Mouse (Mus musculus) T-helper 2 cell (primary cell): ENCODE results near the gene Mrpl11.
"Not testable (repeated sequence)": the region's sequence is repeated elsewhere in the genome, so short reads cannot be mapped to it uniquely, and the experiment has no call there.

Source experiments
- in situ Hi-C: fragments of 300-600 bp; cut with MboI, MseI; formaldehyde crosslinking; loops from one replicate; pipeline ENCODE4 v1.15.1; 2025; ENCODE audit warnings: high pct_unique_total_duplicates

Gene Mrpl11

GRCm38 (mm10) chr19:4992371-4992770 lies 30.4 kb downstream of the Mrpl11 start:
- in situ Hi-C loops = no loop called here

- in situ Hi-C loops = no loop called here
Measured at GRCm38 (mm10) chr19:4992904-4993303, 31.0 kb downstream of the Mrpl11 start.

DNA sequence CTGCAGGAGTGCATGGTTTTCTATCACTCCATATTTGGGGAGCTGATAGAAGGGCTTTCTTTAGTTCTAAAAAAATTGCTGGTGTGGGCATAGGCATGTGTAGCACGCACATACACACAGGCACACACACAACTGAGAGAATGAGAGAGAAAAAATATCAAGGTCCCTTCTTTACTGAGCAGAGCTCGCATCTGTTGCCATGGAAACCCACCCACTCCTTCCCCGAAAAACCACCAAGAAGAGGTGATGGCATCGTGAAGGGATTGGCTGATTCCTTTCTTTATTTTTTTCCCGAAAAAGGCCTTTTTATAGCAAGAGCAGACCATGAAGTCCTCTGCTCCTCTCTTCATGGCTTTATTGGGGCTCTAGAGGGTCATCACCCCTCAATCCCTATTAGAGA lies 32.1 kb downstream of the Mrpl11 start:
- in situ Hi-C loops = no loop called here

DNA sequence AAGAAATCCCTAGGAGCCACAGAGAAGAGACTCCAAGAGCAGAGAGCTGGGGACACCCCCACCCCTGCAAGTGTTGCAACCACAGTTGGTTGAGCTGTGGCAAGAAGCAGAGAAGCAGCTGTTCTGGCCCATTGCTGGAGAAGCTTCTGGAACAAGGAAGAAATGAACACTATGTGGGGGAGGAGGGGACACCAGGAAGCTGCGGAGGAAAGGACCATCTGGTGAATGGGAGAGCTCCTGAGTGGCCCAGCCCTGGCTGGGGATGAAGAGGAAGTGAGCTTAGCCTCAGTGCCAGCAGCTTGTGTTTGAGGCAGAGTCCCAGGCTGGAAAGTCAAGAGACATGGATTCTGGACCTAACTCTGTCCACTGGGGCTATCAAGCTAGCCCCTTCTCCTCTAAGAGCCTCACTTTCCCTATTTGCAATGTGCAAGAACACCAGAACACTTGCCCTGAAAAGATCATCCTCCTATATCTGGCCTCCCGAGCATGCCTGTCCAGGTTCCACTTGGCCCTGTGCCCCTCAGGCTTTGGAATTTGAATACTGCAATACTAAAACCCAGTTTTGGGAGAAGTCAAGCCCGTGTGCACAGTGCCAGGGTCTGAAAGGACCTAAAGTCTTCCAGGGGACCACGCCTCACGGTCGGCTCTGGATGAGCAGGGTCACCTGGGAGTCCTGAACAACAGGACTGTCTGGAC lies 37.6 kb downstream of the Mrpl11 start:
- in situ Hi-C loops = no loop called here

- in situ Hi-C loops = no loop called here
Measured at GRCm38 (mm10) chr19:5001666-5002406, 39.9 kb downstream of the Mrpl11 start.

GRCm38 (mm10) chr19:5003644-5004043 lies 41.7 kb downstream of the Mrpl11 start:
- in situ Hi-C loops = not testable (repeated sequence)

DNA sequence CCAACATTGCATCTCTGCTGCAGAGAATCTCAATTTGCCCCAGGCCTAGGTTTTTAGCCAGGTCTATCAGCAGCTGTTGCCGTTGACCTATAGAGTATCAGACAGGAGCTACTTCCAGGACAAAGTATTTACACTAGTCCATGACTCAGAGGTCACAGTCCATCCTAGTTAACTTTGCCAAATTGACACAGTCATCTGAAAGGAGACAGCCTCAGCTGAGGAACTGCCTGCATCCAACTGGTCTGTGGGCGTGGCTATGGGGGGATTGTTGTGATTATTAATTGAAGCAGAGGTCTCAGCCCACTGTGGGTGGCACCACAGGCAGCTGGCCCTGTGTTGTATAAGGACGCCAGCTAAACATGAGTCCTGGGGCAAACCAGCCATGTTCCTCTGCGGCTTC lies 43.0 kb downstream of the Mrpl11 start:
- in situ Hi-C loops = no loop called here

DNA sequence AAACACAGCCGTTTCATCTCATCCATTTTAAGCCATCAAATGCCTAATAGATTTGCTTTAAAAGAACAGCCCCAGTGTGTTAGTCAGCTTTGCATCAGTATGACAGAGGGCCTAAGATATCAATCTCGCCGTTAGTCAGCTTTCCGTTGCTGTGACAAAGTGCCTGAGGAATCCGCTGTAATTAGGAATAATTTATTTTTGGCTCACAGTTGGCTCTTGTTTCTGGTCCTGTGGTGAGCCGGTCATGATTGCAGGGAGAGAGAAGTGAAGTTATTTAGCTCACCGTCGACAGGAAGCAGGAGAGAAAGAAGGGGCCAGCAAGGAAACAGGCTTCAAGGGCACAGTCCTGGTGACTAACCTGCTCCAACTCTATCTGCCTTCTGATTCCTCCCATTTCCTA lies 51.2 kb downstream of the Mrpl11 start:
- in situ Hi-C loops = no loop called here

DNA sequence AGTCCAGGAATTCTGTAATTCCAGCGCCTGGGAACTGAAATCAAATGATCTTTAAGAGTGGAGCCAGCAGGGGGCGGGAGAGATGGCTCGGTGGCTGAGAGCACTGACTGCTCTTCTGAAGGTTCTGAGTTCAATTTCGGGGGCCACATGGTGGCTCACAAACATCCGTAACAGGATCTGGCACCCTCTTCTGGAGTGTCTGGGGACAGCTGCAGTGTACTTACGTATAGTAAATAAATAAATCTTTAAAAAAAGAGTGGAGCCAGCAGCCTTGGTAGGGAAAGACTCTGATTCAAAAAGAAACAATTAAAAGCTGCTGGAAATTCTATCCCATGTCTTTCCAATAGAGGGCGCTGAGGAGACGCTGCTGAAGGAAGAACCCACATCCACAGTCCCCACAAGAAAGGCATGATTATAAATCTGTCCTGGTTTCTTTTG lies 53.0 kb downstream of the Mrpl11 start:
- in situ Hi-C loops = no loop called here

DNA sequence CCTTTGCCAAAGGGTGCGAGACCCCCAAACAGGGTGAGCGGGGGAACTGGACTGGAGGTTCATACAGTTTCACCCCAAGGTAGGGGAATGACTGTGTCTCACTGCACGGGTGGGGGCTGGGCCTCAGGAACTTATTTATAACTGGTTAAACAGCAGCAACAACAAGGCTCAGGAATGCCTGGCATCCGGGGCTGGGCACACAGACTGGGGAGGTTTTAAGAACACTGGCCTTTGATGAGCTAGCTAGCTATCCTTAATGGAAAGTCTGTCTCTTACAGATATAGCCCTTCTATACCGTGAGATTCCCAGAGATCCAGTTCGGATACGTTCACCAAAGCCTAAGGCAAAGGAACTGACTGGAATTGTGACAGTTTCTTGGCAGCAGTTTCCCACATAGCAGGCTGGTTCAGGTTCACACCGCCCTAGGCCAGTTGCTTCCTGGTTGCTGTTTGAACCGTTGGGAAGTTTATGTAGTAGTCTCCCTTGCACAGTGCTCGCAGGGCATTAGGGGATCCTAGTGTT lies 54.3 kb downstream of the Mrpl11 start:
- in situ Hi-C loops = no loop called here
